Mouse (Mus musculus) limb, embryonic 13.5 days (tissue): ENCODE results near the gene Gm28557. TPM values are rescaled to one million over a fixed set of nuclear protein-coding genes. Genes with fewer than 3 reads are reported as not detected.
"Not testable (repeated sequence)": the region's sequence is repeated elsewhere in the genome, so short reads cannot be mapped to it uniquely, and the experiment has no call there.

Experiments
- ATAC-seq: fragments of 200-750 bp; cut with Nextera tagmentation; 2 replicates; pipeline ENCODE4 v1.8.0; 2017; ENCODE audit warnings: low read depth, moderate number of reproducible peaks, moderate TSS enrichment; ENCODE audit not compliant: low FRiP score
- H3K27ac ChIP-seq: fragments of 300-500 bp; sonication (generic); 2 replicates; pipeline ENCODE4 v1.5.1; 2015; ENCODE audit warnings: inconsistent platforms, mild to moderate bottlenecking, moderate library complexity
- H3K27me3 ChIP-seq: fragments of 300-500 bp; sonication (generic); 2 replicates; pipeline ENCODE4 v1.6.1; 2015; ENCODE audit warnings: mild to moderate bottlenecking, inconsistent platforms
- H3K36me3 ChIP-seq: fragments of 300-500 bp; sonication (generic); 2 replicates; pipeline ENCODE4 v1.6.1; 2015; ENCODE audit warnings: inconsistent platforms, mild to moderate bottlenecking, moderate library complexity
- H3K4me1 ChIP-seq: fragments of 300-500 bp; sonication (generic); 2 replicates; pipeline ENCODE4 v1.6.1; 2015; ENCODE audit warnings: inconsistent platforms
- H3K4me2 ChIP-seq: fragments of 300-500 bp; sonication (generic); replicated peaks from 2 replicates; pipeline ENCODE4 v1.6.1; 2015; ENCODE audit warnings: inconsistent platforms, mild to moderate bottlenecking, moderate library complexity
- H3K4me3 ChIP-seq: fragments of 300-500 bp; sonication (generic); 2 replicates; pipeline ENCODE4 v1.5.1; 2015; ENCODE audit warnings: moderate library complexity, mild to moderate bottlenecking, inconsistent platforms
- H3K9ac ChIP-seq: fragments of 300-500 bp; sonication (generic); 2 replicates; pipeline ENCODE4 v1.6.1; 2015; ENCODE audit warnings: mild to moderate bottlenecking, inconsistent platforms
- H3K9me3 ChIP-seq: fragments of 300-500 bp; sonication (generic); 2 replicates; pipeline ENCODE4 v1.6.1; 2016; ENCODE audit warnings: inconsistent platforms
- WGBS: fragments of 180-500 bp; shearing (Covaris S2); methylation state at CpG from one replicate; pipeline ENCODE4 v1.1.7; 2015; 5-methylcytosine and 5-hydroxymethylcytosine counted together
- polyA plus RNA-seq: library from polyadenylated mRNA; unstranded; fragments of >200 nt; fragmentation: Nextera tagmentation; extraction: Ambion mirVana; gene quantifications from 2 replicates; pipeline ENCODE4 v1.2.1, GENCODE M21; 2015

The Gm28557 gene
- polyA plus RNA-seq, result 2.6 and 3.0 TPM in 2 replicates

DNA sequence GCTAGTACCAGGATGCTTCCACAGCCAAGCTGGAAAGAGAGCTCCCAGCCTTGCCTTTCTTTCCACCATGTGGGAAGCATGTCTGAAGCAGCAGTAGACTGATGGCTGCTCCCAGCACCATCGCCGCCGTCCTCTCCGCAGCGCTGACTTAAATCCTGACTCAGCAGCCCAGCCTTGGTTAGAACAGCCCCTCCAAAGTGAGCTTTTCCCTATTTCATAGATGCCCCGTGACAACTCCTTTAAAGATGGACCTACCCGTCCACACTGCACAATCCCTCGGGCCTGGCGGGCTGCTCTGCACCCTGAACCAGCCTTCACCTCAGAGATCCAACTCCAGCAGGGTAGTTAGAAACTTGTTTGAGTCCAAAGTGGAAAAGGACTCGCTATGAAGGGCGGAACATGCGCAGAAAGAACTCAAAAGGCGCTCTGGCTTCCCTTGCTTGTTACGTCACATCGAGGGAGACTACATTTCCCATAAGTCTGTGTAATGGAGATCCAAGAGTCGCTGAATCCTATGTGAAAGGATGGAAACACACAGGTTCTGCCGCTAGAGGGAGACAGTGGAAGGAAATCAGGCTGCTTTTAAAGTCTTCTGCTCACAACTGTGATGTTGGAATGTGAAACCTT, at the start of gene Gm28557:
Gene Gm28557, minus strand, starts transcription at position 411 of the 627 bp plus-strand sequence.
- ATAC-seq, result peak; percentile 98
- Histone ChIP-seq H3K27ac (peak within 1 kb of the TSS; percentile 89), H3K4me3 (peak within 1 kb of the TSS; percentile 63), H3K36me3 (peaks cover 13% of the 10 kb centered on the region), H3K4me2 (peak within 1 kb of the TSS; percentile 76), H3K27me3 (no peaks in the 10 kb centered on the region), H3K9me3 (peaks cover 11% of the 10 kb centered on the region), H3K4me1 (peaks cover 6% of the 10 kb centered on the region), H3K9ac (peak within 1 kb of the TSS; percentile 79)
- 0% methylated on average over 17 of the region's 17 CpGs for WGBS

DNA sequence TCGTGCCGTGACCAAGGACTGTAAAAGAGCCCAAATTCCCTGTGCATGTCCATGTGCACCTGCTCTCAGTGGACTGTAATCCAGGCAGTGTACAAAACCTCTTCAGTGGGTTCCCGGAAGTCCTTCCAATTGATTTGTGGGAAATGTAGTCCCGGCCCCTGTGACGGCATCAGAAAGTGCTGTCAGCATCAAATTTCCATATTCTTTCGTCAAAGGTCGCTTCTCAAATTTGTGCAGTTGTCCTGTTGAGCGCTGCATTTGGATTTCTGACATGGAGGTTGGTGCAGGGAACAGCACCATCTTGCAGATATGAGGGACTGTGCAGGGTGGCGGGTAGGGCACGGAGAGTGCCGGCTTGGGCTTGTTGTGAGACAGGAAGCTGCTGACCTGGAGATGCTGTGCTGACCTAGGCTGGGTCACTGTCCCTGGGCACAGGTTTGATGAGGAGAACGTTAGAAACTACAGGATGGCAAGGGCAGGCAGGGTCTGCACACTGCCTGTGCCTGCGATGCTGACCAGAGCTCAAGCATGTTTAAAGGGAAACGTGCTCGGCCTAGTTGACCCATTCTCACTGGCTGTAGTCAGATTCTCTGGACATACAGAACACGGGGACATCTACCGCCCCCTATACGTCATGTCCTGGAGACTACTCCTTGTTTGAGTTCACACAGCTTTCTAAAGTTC, 19.8 kb upstream of the Gm28557 start:
- peak; percentile 96 for ATAC-seq
- Histone ChIP-seq H3K9ac (peak overlapping the region; percentile 85), H3K27ac (no peak overlapping the region), H3K4me1 (peaks cover 3% of the 10 kb centered on the region; the same call in 1 of the 2 replicates), H3K4me2 (peak overlapping the region; percentile 81), H3K27me3 (no peaks in the 10 kb centered on the region), H3K4me3 (peak overlapping the region; percentile 74), H3K36me3 (no peaks in the 10 kb centered on the region), H3K9me3 (no peaks in the 10 kb centered on the region)
- WGBS, result 1% methylated on average over 18 of the region's 18 CpGs

- not testable (repeated sequence) for H3K4me3 ChIP-seq, H3K36me3 ChIP-seq, H3K27ac ChIP-seq, H3K27me3 ChIP-seq, ATAC-seq, H3K9ac ChIP-seq, H3K9me3 ChIP-seq, H3K4me1 ChIP-seq
- WGBS, result 75% methylated on average over 10 of the region's 10 CpGs
- peak overlapping the region; percentile 81 for H3K4me2 ChIP-seq
These were observed 19.1 kb upstream of the Gm28557 start for GRCm38 (mm10) chr13:67127507-67127906.

GRCm38 (mm10) chr13:67124460-67124859, 16.1 kb upstream of the Gm28557 start:
- Histone ChIP-seq H3K4me2 (no peak overlapping the region), H3K9ac (no peak overlapping the region), H3K4me3 (no peak overlapping the region), H3K27ac (no peak overlapping the region), H3K36me3 (no peaks in the 10 kb centered on the region), H3K4me1 (peaks cover 3% of the 10 kb centered on the region; the same call in 1 of the 2 replicates), H3K9me3 (no peaks in the 10 kb centered on the region), H3K27me3 (no peaks in the 10 kb centered on the region)
- WGBS, result 86% methylated on average over 1 of the region's 1 CpGs
- ATAC-seq, result no peak

GRCm38 (mm10) chr13:67121360-67121759, 13.0 kb upstream of the Gm28557 start, which contains the start of gene Zfp759:
Gene Zfp759, plus strand, starts transcription at chr13:67121660.
- not testable (repeated sequence) for H3K9me3 ChIP-seq, H3K4me2 ChIP-seq, H3K4me3 ChIP-seq, H3K27me3 ChIP-seq, H3K4me1 ChIP-seq, ATAC-seq, H3K27ac ChIP-seq, H3K9ac ChIP-seq, H3K36me3 ChIP-seq

DNA sequence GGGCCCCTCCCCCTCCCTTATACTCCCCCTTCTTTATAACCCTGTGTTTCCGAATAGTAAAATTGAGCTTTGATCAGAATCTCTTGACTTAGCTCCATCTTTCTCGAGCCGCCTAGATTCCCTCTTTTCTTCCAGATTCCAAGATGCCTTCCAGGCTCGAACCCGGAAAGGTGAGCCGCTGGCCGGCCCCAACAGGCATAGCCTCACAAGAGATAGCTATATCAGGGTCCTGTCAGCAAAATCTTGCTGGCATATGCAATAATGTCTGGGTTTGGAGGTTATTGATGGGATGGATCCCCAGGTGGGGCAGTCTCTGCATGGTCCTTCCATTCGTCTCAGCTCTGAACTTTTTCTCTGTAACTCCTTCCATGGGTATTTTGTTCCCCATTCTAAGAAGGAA, 7.8 kb upstream of the Gm28557 start, which contains the start of gene Rslcan18:
Gene Rslcan18, minus strand, starts transcription at position 101 of the 400 bp plus-strand sequence.
- H3K9ac ChIP-seq, H3K27me3 ChIP-seq, H3K27ac ChIP-seq, H3K4me1 ChIP-seq, ATAC-seq, H3K4me3 ChIP-seq, H3K36me3 ChIP-seq, H3K4me2 ChIP-seq, H3K9me3 ChIP-seq: not testable (repeated sequence)
- 90% methylated on average over 8 of the region's 8 CpGs for WGBS

DNA sequence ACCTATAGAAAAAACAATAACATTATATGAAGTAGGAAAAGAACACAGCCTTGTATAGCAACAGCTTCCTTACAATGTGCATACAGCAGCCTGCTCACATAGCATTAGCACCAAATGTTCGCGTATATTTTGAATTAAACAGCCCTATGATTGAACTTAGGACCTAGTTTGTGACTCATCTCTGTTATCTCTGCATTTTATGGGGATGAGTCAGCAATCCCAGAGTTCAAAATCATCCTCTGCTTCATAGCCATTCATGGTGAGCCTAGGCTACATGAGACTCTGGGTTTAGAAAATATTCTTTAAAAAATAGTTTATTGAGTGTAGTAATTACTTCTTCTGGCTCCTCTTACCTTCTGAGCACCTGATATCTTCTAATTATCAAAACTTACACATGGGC, 4.9 kb upstream of the Gm28557 start:
- WGBS, result 94% methylated on average over 2 of the region's 2 CpGs
- Histone ChIP-seq H3K4me1 (no peaks in the 10 kb centered on the region), H3K4me2 (no peak overlapping the region), H3K27ac (no peak overlapping the region), H3K4me3 (no peak overlapping the region), H3K9ac (no peak overlapping the region), H3K36me3 (no peaks in the 10 kb centered on the region), H3K9me3 (no peaks in the 10 kb centered on the region), H3K27me3 (no peaks in the 10 kb centered on the region)
- ATAC-seq, result no peak

- 84% methylated on average over 12 of the region's 12 CpGs for WGBS
- H3K4me1 ChIP-seq, result peaks cover 6% of the 10 kb centered on the region
These were observed 3.7 kb upstream of the Gm28557 start for GRCm38 (mm10) chr13:67112096-67112495.

DNA sequence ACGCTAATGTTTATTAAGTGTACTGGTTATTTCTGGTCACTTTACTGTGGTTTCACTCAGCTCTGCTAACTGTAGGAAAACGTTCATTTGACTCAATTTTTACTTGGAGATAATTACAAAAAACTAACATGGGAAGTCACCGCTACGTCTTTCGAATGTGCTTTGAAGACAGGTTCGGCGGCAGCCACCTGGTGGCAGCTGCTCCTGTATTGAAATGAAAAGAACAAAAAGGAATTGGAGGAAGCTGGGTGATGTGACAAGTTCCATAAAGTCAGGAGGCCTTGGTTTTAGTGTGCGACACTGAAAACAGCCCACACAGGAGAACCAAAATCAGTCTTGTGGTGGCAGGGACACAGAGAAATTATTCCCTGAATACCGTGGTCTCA, 410 bp upstream of the Gm28557 start:
- Histone ChIP-seq H3K27me3 (no peaks in the 10 kb centered on the region), H3K9ac (0 out of 2 replicates have a peak overlapping the region, but pooled peaks have one; percentile 43), H3K27ac (no peak overlapping the region), H3K4me3 (peak overlapping the region; percentile 63), H3K4me2 (peak overlapping the region; percentile 76), H3K36me3 (peaks cover 13% of the 10 kb centered on the region), H3K4me1 (peaks cover 6% of the 10 kb centered on the region), H3K9me3 (peaks cover 11% of the 10 kb centered on the region)
- WGBS, result 6% methylated on average over 9 of the region's 9 CpGs
- peak; percentile 62 for ATAC-seq

More at GRCm38 (mm10) chr13:67112096-67112495, 3.7 kb upstream of the Gm28557 start:
- no peak overlapping the region for H3K27ac ChIP-seq
- no peak overlapping the region for H3K4me3 ChIP-seq
- H3K4me2 ChIP-seq, result no peak overlapping the region
- H3K36me3 ChIP-seq, result no peaks in the 10 kb centered on the region
- no peak for ATAC-seq
- H3K27me3 ChIP-seq, result no peaks in the 10 kb centered on the region
- no peak overlapping the region for H3K9ac ChIP-seq
- H3K9me3 ChIP-seq, result no peaks in the 10 kb centered on the region

DNA sequence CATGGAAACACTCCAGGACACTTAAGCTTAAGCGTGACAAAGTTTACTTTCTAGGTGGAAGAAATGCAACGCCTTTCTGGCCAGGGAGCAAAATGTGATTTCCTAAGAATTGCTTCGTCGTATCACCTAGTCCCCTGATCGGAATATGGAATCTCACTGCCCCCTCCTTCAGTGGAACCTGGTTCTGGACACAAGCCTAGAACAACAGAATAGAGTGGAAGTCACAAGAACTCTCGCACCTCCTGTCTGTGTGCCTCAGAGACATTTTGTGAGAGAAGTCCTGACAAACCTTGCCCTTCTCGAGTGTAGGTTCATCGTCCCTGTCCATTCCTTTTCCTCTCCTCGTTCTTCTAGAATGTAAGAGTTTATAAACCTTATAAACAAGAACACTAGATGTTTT, 723 bp downstream of the Gm28557 start:
- Histone ChIP-seq H3K27ac (peak overlapping the region; percentile 89), H3K4me1 (peaks cover 6% of the 10 kb centered on the region), H3K9me3 (peaks cover 11% of the 10 kb centered on the region), H3K27me3 (no peaks in the 10 kb centered on the region), H3K4me2 (peak overlapping the region; percentile 76), H3K36me3 (peaks cover 13% of the 10 kb centered on the region), H3K9ac (peak overlapping the region; percentile 79), H3K4me3 (peak overlapping the region; percentile 63)
- no peak for ATAC-seq
- WGBS, result 65% methylated on average over 9 of the region's 9 CpGs

GRCm38 (mm10) chr13:67097876-67098275, 10.5 kb downstream of the Gm28557 start, which contains the start of gene Zfp708:
Gene Zfp708, minus strand, starts transcription at chr13:67097976.
- ATAC-seq, result no peak
- H3K4me2 ChIP-seq, result no peak within 1 kb of the TSS
- WGBS, result 90% methylated on average over 10 of the region's 10 CpGs

GRCm38 (mm10) chr13:67090154-67090553, 18.2 kb downstream of the Gm28557 start:
- H3K4me1 ChIP-seq, result no peaks in the 10 kb centered on the region
- H3K9ac ChIP-seq, result no peak overlapping the region
- H3K9me3 ChIP-seq, result no peaks in the 10 kb centered on the region
- H3K4me2 ChIP-seq, result no peak overlapping the region
- no peaks in the 10 kb centered on the region for H3K27me3 ChIP-seq
- H3K4me3 ChIP-seq, result no peak overlapping the region
- H3K36me3 ChIP-seq, result no peaks in the 10 kb centered on the region
- WGBS, result 77% methylated on average over 1 of the region's 1 CpGs
- H3K27ac ChIP-seq, result no peak overlapping the region
- no peak for ATAC-seq

More at GRCm38 (mm10) chr13:67097876-67098275, 10.5 kb downstream of the Gm28557 start, which contains the start of gene Zfp708:
- Histone ChIP-seq H3K9me3 (no peaks in the 10 kb centered on the region), H3K4me3 (no peak within 1 kb of the TSS), H3K9ac (no peak within 1 kb of the TSS), H3K27me3 (no peaks in the 10 kb centered on the region), H3K27ac (no peak within 1 kb of the TSS), H3K4me1 (no peaks in the 10 kb centered on the region), H3K36me3 (peaks cover 25% of the 10 kb centered on the region; the same call in 1 of the 2 replicates)
